Mouse (Mus musculus): ENCODE measurements around the gene Hid1. TPM values are rescaled to one million over a fixed set of nuclear protein-coding genes. Genes with fewer than 3 reads are reported as not detected.
A peak's percentile ranks its signal among the peaks of the same experiment; 100 is the strongest.

Gene Hid1
- total and polyA plus RNA-seq, 2 experiments from 2014 or later = 58.1 to 87.5 TPM

DNA sequence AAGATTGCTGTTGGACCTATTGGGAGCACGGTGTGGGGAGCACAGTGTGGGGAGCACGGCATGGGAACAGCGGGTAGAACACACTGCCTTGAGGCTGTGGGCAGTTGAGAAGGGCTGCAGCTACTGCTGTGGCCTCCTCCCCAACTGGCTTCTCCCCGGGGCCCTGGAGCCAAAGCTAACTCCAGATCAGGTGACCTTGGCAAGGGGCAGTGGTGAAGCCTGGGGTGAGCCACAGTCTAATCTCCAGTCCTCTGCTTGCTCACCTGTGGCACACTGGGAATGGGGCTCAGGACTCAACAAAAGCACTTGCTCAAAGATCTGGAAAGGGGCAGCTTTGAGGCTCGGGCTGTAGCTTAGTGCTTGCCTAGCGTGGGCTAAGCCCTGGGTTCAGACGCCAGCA is 50.4 kb downstream of the Hid1 start:
- H3K9me3 ChIP-seq (ENCODE audit: low read length) = no peaks in the 10 kb centered on the region
- no peak overlapping the region for H3K27ac ChIP-seq
- no peak overlapping the region for H3K9ac ChIP-seq (replicated peaks; ENCODE audit: low read length)
- DNase-seq (ENCODE audit: low spot score) = no peak
- 59% methylated on average over 7 of the region's 7 CpGs for WGBS
- TF ChIP-seq CTCF (IDR thresholded peaks at IDR 0.05; ENCODE audit: low read depth) = no peak
- no peaks in the 10 kb centered on the region for H3K36me3 ChIP-seq (ENCODE audit: insufficient read depth, low read length)
- 0 out of 2 replicates have a peak, but pooled peaks cover 6% of the 10 kb centered on the region for H3K4me1 ChIP-seq (ENCODE audit: insufficient read depth, low read length)
- H3K4me3 ChIP-seq (ENCODE audit: low read length) = no peak overlapping the region
- no peak overlapping the region for H3K4me2 ChIP-seq (ENCODE audit: low read depth, low read length)
- peaks cover 73% of the 10 kb centered on the region for H3K27me3 ChIP-seq (ENCODE audit: insufficient read depth, low read length)
- no peak for ATAC-seq

DNA sequence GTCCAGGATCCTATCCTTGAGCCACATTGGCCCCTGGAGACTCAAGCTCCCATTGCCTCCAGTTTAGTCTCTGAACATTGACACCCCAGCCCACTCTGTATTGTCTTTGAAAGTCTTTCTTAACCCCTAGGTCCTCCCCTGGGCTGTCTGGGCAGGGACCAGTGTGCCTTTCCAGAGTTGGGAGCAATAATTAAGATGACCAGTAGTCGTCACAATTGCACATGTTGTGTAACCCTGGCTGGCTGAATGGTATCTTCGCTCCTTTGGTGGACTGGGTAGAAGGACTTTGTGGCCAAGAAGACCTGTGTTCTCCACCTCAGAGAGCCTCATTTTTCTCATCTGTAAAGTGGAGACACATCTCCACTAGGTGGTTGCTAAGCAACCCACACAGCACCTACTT is 53.3 kb downstream of the Hid1 start:
- Histone ChIP-seq H3K9ac (replicated peaks; ENCODE audit: low read length) (no peak overlapping the region), H3K36me3 (ENCODE audit: insufficient read depth, low read length) (no peaks in the 10 kb centered on the region), H3K9me3 (ENCODE audit: low read length) (no peaks in the 10 kb centered on the region), H3K27me3 (ENCODE audit: insufficient read depth, low read length) (peaks cover 55% of the 10 kb centered on the region), H3K27ac (no peak overlapping the region), H3K4me2 (ENCODE audit: low read depth, low read length) (no peak overlapping the region), H3K4me3 (ENCODE audit: low read length) (no peak overlapping the region), H3K4me1 (ENCODE audit: insufficient read depth, low read length) (no peaks in the 10 kb centered on the region)
- TF ChIP-seq CTCF (IDR thresholded peaks at IDR 0.05; ENCODE audit: low read depth) = peak; percentile 41
- ATAC-seq = no peak
- DNase-seq (ENCODE audit: low spot score) = no peak
- WGBS = 36% methylated on average over 2 of the region's 2 CpGs

DNA sequence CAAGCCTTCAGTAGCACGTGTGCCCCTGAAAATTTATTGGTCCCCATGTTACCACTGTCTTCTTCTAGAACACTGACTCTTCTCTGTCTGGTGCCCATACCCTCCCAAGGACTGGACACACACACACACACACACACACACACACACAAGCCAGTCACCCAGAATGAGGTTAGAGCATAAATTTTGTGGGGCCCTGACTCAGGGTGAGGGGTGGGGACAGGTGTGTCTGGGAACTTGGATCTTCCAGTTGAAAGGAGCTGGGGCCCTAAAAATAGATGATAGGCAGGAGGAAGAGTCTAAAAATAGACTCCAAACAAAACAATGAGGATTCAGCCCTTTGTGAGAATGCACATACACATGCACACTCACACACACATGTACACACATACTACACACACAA is 58.8 kb downstream of the Hid1 start:
- H3K4me1 ChIP-seq (ENCODE audit: insufficient read depth, low read length) = no peaks in the 10 kb centered on the region
- DNase-seq (ENCODE audit: low spot score) (no peak), ATAC-seq (no peak)
- peaks cover 9% of the 10 kb centered on the region; the same call in 1 of the 2 replicates for H3K27me3 ChIP-seq (ENCODE audit: insufficient read depth, low read length)
- no peak overlapping the region for H3K4me2 ChIP-seq (ENCODE audit: low read depth, low read length)
- no peaks in the 10 kb centered on the region for H3K36me3 ChIP-seq (ENCODE audit: insufficient read depth, low read length)
- H3K27ac ChIP-seq = no peak overlapping the region
- no peak overlapping the region for H3K4me3 ChIP-seq (ENCODE audit: low read length)
- no peak overlapping the region for H3K9ac ChIP-seq (replicated peaks; ENCODE audit: low read length)
- TF ChIP-seq CTCF (IDR thresholded peaks at IDR 0.05; ENCODE audit: low read depth) = no peak
- WGBS = 71% methylated on average over 1 of the region's 1 CpGs
- H3K9me3 ChIP-seq (ENCODE audit: low read length) = no peaks in the 10 kb centered on the region

- WGBS = 14% methylated on average over 8 of the region's 8 CpGs
- Histone ChIP-seq H3K9ac (replicated peaks; ENCODE audit: low read length) (no peak within 1 kb of the TSS), H3K4me3 (ENCODE audit: low read length) (no peak within 1 kb of the TSS), H3K27ac (no peak within 1 kb of the TSS), H3K9me3 (ENCODE audit: low read length) (no peaks in the 10 kb centered on the region), H3K36me3 (ENCODE audit: insufficient read depth, low read length) (no peaks in the 10 kb centered on the region), H3K27me3 (ENCODE audit: insufficient read depth, low read length) (no peaks in the 10 kb centered on the region; the same call in 1 of the 2 replicates), H3K4me2 (ENCODE audit: low read depth, low read length) (no peak within 1 kb of the TSS), H3K4me1 (ENCODE audit: insufficient read depth, low read length) (no peaks in the 10 kb centered on the region)
- no peak for TF ChIP-seq CTCF (IDR thresholded peaks at IDR 0.05; ENCODE audit: low read depth)
- DNase-seq (ENCODE audit: low spot score) (no peak), ATAC-seq (no peak)
Observed at GRCm38 (mm10) chr11:115306863-115307262, 60.7 kb downstream of the Hid1 start, which contains the start of gene Otop2. Otop2 (plus strand) TSS chr11:115307163.

- Histone ChIP-seq H3K4me2 (ENCODE audit: low read depth, low read length) (no peak overlapping the region), H3K27ac (no peak overlapping the region), H3K36me3 (ENCODE audit: insufficient read depth, low read length) (no peaks in the 10 kb centered on the region), H3K9me3 (ENCODE audit: low read length) (no peaks in the 10 kb centered on the region), H3K9ac (replicated peaks; ENCODE audit: low read length) (no peak overlapping the region), H3K4me3 (ENCODE audit: low read length) (no peak overlapping the region), H3K27me3 (ENCODE audit: insufficient read depth, low read length) (no peaks in the 10 kb centered on the region; the same call in 1 of the 2 replicates), H3K4me1 (ENCODE audit: insufficient read depth, low read length) (no peaks in the 10 kb centered on the region)
- 80% methylated on average over 8 of the region's 8 CpGs for WGBS
- no peak for TF ChIP-seq CTCF (IDR thresholded peaks at IDR 0.05; ENCODE audit: low read depth)
- DNase-seq (ENCODE audit: low spot score) (no peak), ATAC-seq (no peak)
Observed at GRCm38 (mm10) chr11:115303167-115303566, 64.4 kb downstream of the Hid1 start.

DNA sequence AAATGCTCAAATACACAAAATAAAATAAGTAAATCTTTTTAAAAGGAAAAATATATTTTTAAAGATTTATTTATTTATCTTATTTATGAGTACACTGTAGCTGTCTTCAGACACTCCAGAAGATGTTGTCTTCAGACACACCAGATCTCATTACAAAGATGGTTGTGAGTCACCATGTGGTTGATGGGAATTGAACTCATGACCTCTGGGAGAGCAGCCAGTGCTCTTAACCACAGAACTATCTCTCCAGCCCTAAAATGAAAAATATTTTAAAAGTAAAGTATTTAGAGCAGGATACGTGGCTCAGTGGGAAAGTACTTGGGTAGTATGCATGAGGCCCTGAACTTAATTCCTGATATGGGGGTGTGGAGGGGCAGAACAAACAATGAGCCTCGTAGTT is 66.2 kb downstream of the Hid1 start:
- Histone ChIP-seq H3K27me3 (ENCODE audit: insufficient read depth, low read length) (no peaks in the 10 kb centered on the region; the same call in 1 of the 2 replicates), H3K4me3 (ENCODE audit: low read length) (no peak overlapping the region), H3K4me1 (ENCODE audit: insufficient read depth, low read length) (no peaks in the 10 kb centered on the region), H3K27ac (no peak overlapping the region), H3K4me2 (ENCODE audit: low read depth, low read length) (no peak overlapping the region), H3K9me3 (ENCODE audit: low read length) (no peaks in the 10 kb centered on the region), H3K36me3 (ENCODE audit: insufficient read depth, low read length) (no peaks in the 10 kb centered on the region), H3K9ac (replicated peaks; ENCODE audit: low read length) (no peak overlapping the region)
- no peak for TF ChIP-seq CTCF (IDR thresholded peaks at IDR 0.05; ENCODE audit: low read depth)
- DNase-seq (ENCODE audit: low spot score) = no peak
- ATAC-seq = no peak
- 81% methylated on average over 2 of the region's 2 CpGs for WGBS

DNA sequence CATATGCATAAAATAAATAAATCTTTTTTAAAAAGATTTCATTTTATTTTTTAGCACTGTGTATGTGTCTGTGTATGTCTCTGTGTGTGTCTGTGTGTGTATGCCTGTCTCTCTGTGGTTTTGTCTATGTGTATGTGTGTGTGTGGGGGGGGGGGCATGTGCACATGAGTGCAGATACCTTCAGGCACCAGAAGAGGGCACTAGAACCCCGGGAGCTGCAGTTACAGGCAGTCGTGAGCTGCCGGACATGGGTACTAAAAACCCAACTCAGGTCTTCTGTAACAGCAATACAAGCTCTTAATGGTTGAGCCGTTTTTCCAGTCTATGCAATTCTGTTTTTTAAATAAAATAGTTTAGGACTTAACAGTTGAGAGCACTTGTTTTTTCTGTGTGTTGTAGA is 66.8 kb downstream of the Hid1 start:
- Histone ChIP-seq H3K4me2 (ENCODE audit: low read depth, low read length) (no peak overlapping the region), H3K27me3 (ENCODE audit: insufficient read depth, low read length) (no peaks in the 10 kb centered on the region; the same call in 1 of the 2 replicates), H3K4me3 (ENCODE audit: low read length) (no peak overlapping the region), H3K36me3 (ENCODE audit: insufficient read depth, low read length) (no peaks in the 10 kb centered on the region), H3K27ac (no peak overlapping the region), H3K4me1 (ENCODE audit: insufficient read depth, low read length) (no peaks in the 10 kb centered on the region), H3K9me3 (ENCODE audit: low read length) (no peaks in the 10 kb centered on the region), H3K9ac (replicated peaks; ENCODE audit: low read length) (no peak overlapping the region)
- peak; percentile 14; the same call in 1 of the 2 replicates for TF ChIP-seq CTCF (IDR thresholded peaks at IDR 0.05; ENCODE audit: low read depth)
- 79% methylated on average over 4 of the region's 4 CpGs for WGBS
- no peak for ATAC-seq
- no peak for DNase-seq (ENCODE audit: low spot score)
